Mouse (Mus musculus): ENCODE data around the gene Smyd3.

DNA sequence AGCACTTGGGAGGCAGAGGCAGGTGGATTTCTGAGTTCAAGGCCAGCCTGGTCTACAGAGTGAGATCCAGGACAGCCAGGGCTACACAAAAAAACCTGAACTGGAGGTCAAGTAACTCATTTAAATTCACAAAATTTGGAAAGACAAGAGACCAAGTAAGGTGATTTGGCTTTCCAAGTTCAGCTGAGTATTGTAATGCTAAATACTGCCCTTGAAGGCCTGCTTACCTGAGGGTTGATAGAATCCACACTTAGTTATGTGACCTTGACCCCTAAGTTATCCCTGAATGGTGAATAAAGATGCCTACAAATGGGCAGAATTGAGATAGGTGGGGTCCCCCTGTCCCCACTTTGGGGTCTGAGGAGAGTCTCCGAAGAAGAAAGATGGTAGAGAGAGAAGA, 241.0 kb downstream of the Smyd3 start:
- no peak for TF ChIP-seq CTCF (IDR thresholded peaks at IDR 0.05)
- TF ChIP-seq EP300 (IDR thresholded peaks at IDR 0.05) = no peak
